Mouse (Mus musculus) layer of hippocampus, adult 9-11 months (tissue): ENCODE measurements around the gene Arpc1b.
A peak's percentile ranks its signal among the peaks of the same experiment; 100 is the strongest.

Experiments
- DNase-seq: peaks from one replicate; pipeline ENCODE4 v3.0.0; 2022

The Arpc1b gene

DNA sequence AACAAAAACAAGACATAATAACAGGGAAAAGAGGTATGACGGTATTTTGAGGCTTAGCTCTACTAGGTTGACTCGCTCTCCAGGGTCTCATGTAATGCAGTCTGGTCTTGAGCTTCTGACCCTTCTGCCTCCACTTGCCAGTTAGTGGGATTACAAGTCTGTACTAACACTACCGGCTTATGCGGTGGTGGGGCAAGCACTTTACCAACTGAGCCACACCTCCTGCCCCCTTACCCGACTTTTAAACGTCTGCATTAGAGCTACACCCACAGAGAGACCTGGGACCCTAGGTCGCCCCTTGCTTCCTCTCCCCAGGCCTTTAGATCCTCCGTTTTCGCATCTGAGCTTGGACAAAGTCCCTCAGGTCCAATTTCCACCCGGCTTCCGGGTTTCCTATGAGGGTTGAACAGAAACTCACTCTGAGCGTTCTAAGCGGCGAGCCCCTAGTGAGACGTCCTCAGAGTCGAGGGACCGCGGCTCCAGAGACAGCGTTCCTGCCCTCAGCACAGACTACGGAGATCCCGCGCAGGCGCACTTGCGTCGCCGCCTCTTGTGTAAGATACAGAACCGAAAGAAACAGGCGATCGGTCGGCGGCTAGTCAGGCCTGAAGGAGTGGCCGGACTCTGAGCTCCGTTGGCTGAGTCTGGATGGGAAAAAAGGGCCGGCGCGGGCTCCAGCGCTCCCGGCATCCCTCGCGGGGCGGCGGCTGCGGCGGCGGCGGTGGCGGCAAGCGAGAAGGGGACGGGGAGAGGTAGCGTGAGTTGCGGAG lies 52.7 kb downstream of the Arpc1b start, which contains the start of the genes Ptcd1 and Cpsf4:
Ptcd1 (minus strand) TSS at position 573 of the 770 bp plus-strand sequence.
Cpsf4 (plus strand) TSS at position 678 of the 770 bp plus-strand sequence.
- DNase-seq = peak; percentile 99

DNA sequence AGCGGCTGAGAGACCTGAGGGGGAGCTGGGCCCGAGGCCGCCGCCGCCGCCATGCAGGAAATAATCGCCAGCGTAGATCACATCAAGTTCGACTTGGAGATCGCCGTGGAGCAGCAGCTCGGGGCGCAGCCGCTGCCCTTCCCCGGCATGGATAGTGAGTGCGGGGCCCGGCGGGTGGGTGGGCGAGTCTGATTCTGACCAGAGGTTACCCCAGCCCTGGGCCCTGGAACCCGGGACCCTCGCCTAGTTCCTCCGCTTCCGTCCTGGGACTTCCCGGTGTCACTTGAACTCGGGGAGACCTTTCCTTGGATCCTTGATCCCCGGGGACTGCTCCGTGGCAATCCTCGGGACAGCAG lies 53.3 kb downstream of the Arpc1b start:
- no peak for DNase-seq

DNA sequence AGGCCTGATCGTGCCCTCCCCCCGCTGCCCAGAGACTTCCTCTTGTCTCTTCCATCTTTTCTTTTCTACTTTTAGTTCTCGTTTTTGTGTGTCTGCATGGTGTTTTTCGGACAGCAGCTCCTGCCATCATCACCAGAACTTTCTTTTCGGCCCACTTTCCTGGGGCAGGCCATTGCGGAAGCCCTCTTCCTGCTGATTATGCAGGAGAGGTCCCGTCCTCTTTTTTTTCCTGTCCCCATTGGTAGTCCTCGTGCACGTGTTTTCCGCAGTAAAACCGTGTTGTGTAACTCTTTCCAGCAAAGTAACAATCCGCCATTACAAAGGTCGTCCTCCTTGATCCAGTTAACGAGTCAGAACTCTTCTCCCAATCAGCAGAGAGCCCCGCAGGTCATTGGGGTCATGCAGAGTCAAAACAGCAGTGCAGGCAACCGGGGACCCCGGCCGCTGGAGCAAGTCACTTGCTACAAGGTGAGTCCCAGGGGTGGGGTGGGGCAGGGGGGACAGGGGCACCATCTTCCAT lies 64.5 kb downstream of the Arpc1b start:
- DNase-seq = no peak
